Mouse (Mus musculus) adrenal gland (tissue): ENCODE results near the gene Nbea.

ENCODE experiments used
- intact Hi-C: fragments of 180-260 bp; cut with DNase I; formaldehyde crosslinking; loops from one replicate; pipeline ENCODE4 v1.15.1; 2025

Nbea gene

GRCm38 (mm10) chr3:55754981-55755608, 428.4 kb downstream of the Nbea start:
- intact Hi-C loops = no loop called here

GRCm38 (mm10) chr3:55753872-55754271, 429.6 kb downstream of the Nbea start:
- intact Hi-C loops = no loop called here

GRCm38 (mm10) chr3:55752558-55752957, 430.9 kb downstream of the Nbea start:
- intact Hi-C loops = no loop called here

GRCm38 (mm10) chr3:55751363-55751762, 432.1 kb downstream of the Nbea start:
- intact Hi-C loops = no loop called here

- intact Hi-C loops = no loop called here
Measured at GRCm38 (mm10) chr3:55750445-55751065, 432.9 kb downstream of the Nbea start.

- intact Hi-C loops = no loop called here
Measured at GRCm38 (mm10) chr3:55743885-55744284, 439.6 kb downstream of the Nbea start.

- intact Hi-C loops = no loop called here
Measured at GRCm38 (mm10) chr3:55742654-55743053, 440.8 kb downstream of the Nbea start.

GRCm38 (mm10) chr3:55742218-55742617, 441.3 kb downstream of the Nbea start:
- intact Hi-C loops = no loop called here

GRCm38 (mm10) chr3:55741428-55741827, 442.1 kb downstream of the Nbea start:
- intact Hi-C loops = no loop called here

GRCm38 (mm10) chr3:55733665-55734064, 449.8 kb downstream of the Nbea start:
- intact Hi-C loops = no loop called here

- intact Hi-C loops = no loop called here
Measured at GRCm38 (mm10) chr3:55730549-55730948, 453.0 kb downstream of the Nbea start.

GRCm38 (mm10) chr3:55730142-55730541, 453.4 kb downstream of the Nbea start:
- intact Hi-C loops = no loop called here

- intact Hi-C loops = no loop called here
Measured at GRCm38 (mm10) chr3:55714260-55714659, 469.2 kb downstream of the Nbea start.

- intact Hi-C loops = no loop called here
Measured at GRCm38 (mm10) chr3:55713856-55714255, 469.6 kb downstream of the Nbea start.

- intact Hi-C loops = no loop called here
Measured at GRCm38 (mm10) chr3:55710300-55710699, 473.2 kb downstream of the Nbea start.

GRCm38 (mm10) chr3:55701632-55702031, 481.9 kb downstream of the Nbea start:
- intact Hi-C loops = no loop called here

- intact Hi-C loops = no loop called here
Measured at GRCm38 (mm10) chr3:55697174-55697573, 486.3 kb downstream of the Nbea start.

GRCm38 (mm10) chr3:55693073-55693472, 490.4 kb downstream of the Nbea start:
- intact Hi-C loops = loop anchor here (5.0 kb wide), 1 partner anchor 384 kb away; no protein-coding TSS in a partner anchor

- intact Hi-C loops = no loop called here
Measured at GRCm38 (mm10) chr3:55688098-55688497, 495.4 kb downstream of the Nbea start.

GRCm38 (mm10) chr3:55686993-55687392, 496.5 kb downstream of the Nbea start:
- intact Hi-C loops = no loop called here

GRCm38 (mm10) chr3:55685627-55686026, 497.9 kb downstream of the Nbea start:
- intact Hi-C loops = no loop called here

- intact Hi-C loops = no loop called here
Measured at GRCm38 (mm10) chr3:55684892-55685291, 498.6 kb downstream of the Nbea start.

GRCm38 (mm10) chr3:55677691-55678090, 505.8 kb downstream of the Nbea start:
- intact Hi-C loops = no loop called here
